Mouse (Mus musculus) embryonic facial prominence, embryonic 14.5 days (tissue): ENCODE data around the gene Syt1. TPM values are rescaled to one million over a fixed set of nuclear protein-coding genes. Genes with fewer than 3 reads are reported as not detected.
A peak's percentile ranks its signal among the peaks of the same experiment; 100 is the strongest.

ENCODE experiments used
- ATAC-seq: fragments of 200-750 bp; cut with Nextera tagmentation; 2 replicates; pipeline ENCODE4 v1.8.0; 2017; ENCODE audit warnings: low read depth, moderate number of reproducible peaks, moderate TSS enrichment
- DNase-seq: peaks from one replicate; pipeline ENCODE4 v3.0.0-alpha.2; 2015; ENCODE audit warnings: low spot score
- H3K27ac ChIP-seq: fragments of 300-500 bp; sonication (generic); replicated peaks from 2 replicates; pipeline ENCODE4 v1.5.1; 2014; ENCODE audit warnings: low read depth, mild to moderate bottlenecking, low read length, moderate library complexity
- H3K27me3 ChIP-seq: fragments of 300-500 bp; sonication (generic); replicated peaks from 2 replicates; pipeline ENCODE4 v1.6.1; 2014; ENCODE audit warnings: low read length; ENCODE audit not compliant: control insufficient read depth, insufficient read depth
- H3K36me3 ChIP-seq: fragments of 300-500 bp; sonication (generic); 2 replicates; pipeline ENCODE4 v1.6.1; 2014; ENCODE audit warnings: low read length, mixed read lengths; ENCODE audit not compliant: control insufficient read depth, insufficient read depth
- H3K4me1 ChIP-seq: fragments of 300-500 bp; sonication (generic); 2 replicates; pipeline ENCODE4 v1.6.1; 2014; ENCODE audit warnings: antibody characterized with exemption, low read length; ENCODE audit not compliant: control insufficient read depth, insufficient read depth
- H3K4me2 ChIP-seq: fragments of 300-500 bp; sonication (generic); 2 replicates; pipeline ENCODE4 v1.6.1; 2014; ENCODE audit warnings: low read depth, mild to moderate bottlenecking, low read length, moderate library complexity, mixed read lengths
- H3K4me3 ChIP-seq: fragments of 300-500 bp; sonication (generic); 2 replicates; pipeline ENCODE4 v1.5.1; 2014; ENCODE audit warnings: low read depth, mild to moderate bottlenecking, low read length
- H3K9ac ChIP-seq: fragments of 300-500 bp; sonication (generic); 2 replicates; pipeline ENCODE4 v1.6.1; 2014; ENCODE audit warnings: low read depth, mild to moderate bottlenecking, low read length, moderate library complexity, mixed read lengths
- H3K9me3 ChIP-seq: fragments of 300-500 bp; sonication (generic); 2 replicates; pipeline ENCODE4 v1.6.1; 2016; ENCODE audit warnings: low read length; ENCODE audit not compliant: control insufficient read depth
- WGBS: fragments of 180-500 bp; shearing (Covaris S2); extraction: QIAGEN DNeasy Blood & Tissue Kit; methylation state at CpG from one replicate; pipeline ENCODE4 v1.1.7; 2014; 5-methylcytosine and 5-hydroxymethylcytosine counted together
- polyA plus RNA-seq: library from polyadenylated mRNA; unstranded; fragments of >200 nt; fragmentation: Nextera tagmentation; extraction: Ambion mirVana; gene quantifications from 2 replicates; pipeline ENCODE4 v1.2.1, GENCODE M21; 2014

Gene Syt1
- polyA plus RNA-seq, 1 experiment from 2014 or later, result 6.2 TPM

DNA sequence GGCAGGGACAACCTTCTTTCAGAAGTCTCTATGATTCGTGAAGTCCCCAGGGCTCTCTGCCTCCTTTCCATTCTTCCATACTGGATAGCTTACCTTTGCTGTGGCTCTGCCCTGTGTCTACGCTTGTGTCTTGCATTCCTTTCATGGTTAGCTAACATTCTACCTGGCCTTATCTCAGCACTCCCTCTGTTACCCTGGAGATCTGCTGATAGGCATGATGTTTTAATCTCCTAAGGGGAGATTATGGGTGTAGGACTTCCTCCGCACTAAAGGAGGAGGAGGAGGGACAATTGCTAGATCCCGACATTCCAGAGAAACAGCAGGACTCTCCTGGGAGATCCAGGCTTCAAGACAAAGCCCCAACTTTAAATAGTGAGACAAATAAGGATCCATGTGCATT is 479.7 kb downstream of the Syt1 start:
- no peak overlapping the region for H3K27ac ChIP-seq
- peak; percentile 8 for DNase-seq
- no peaks in the 10 kb centered on the region for H3K36me3 ChIP-seq
- peaks cover 6% of the 10 kb centered on the region; the same call in 1 of the 2 replicates for H3K4me1 ChIP-seq
- H3K9ac ChIP-seq, result no peak overlapping the region
- no peak overlapping the region for H3K4me3 ChIP-seq
- no peak overlapping the region for H3K4me2 ChIP-seq
- H3K9me3 ChIP-seq, result no peaks in the 10 kb centered on the region
- 45% methylated on average over 4 of the region's 4 CpGs for WGBS
- no peak for ATAC-seq
- H3K27me3 ChIP-seq, result no peaks in the 10 kb centered on the region

DNA sequence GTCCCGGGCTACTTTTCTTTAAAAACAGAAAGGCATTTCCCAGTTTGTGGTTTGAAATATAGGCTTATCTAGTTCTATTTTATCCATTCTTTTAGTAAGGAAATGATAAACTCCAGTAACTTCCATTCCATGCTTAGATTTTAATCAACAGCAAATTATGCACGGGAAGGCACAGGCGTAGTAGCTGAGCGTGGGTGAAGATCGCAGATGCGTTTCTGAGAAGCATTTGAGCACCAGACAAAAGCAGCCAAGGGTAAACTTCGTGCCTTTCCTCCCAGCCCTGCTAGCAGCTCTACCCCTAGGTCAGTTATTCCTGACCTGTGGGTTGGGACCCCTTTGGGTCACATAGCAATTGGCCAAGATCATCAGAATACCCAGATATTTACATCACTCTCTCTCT is 482.4 kb downstream of the Syt1 start:
- Histone ChIP-seq H3K36me3 (no peaks in the 10 kb centered on the region), H3K4me2 (no peak overlapping the region), H3K27ac (no peak overlapping the region), H3K9me3 (no peaks in the 10 kb centered on the region), H3K27me3 (no peaks in the 10 kb centered on the region), H3K4me3 (no peak overlapping the region), H3K4me1 (peaks cover 6% of the 10 kb centered on the region; the same call in 1 of the 2 replicates), H3K9ac (no peak overlapping the region)
- DNase-seq (no peak), ATAC-seq (no peak)
- 86% methylated on average over 7 of the region's 7 CpGs for WGBS

DNA sequence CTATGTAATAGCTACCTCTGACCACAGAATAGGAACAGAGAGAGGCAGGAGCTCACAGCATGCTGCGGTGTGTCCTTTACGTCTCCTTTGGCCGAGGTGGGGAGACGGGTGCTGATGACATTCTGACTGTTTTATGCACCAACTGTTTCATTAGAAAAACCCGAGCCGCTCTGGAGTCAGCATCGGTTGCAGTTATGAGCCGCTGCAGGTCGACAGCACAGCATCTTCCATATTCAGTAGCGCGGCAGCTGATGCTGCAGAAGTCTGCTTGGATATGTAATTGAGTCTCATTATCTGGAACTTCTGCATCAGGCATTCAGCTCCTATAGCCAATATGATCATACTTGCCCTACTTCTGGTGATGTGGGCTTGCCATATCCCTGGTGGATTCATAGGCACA is 485.3 kb downstream of the Syt1 start:
- WGBS, result 90% methylated on average over 11 of the region's 11 CpGs

DNA sequence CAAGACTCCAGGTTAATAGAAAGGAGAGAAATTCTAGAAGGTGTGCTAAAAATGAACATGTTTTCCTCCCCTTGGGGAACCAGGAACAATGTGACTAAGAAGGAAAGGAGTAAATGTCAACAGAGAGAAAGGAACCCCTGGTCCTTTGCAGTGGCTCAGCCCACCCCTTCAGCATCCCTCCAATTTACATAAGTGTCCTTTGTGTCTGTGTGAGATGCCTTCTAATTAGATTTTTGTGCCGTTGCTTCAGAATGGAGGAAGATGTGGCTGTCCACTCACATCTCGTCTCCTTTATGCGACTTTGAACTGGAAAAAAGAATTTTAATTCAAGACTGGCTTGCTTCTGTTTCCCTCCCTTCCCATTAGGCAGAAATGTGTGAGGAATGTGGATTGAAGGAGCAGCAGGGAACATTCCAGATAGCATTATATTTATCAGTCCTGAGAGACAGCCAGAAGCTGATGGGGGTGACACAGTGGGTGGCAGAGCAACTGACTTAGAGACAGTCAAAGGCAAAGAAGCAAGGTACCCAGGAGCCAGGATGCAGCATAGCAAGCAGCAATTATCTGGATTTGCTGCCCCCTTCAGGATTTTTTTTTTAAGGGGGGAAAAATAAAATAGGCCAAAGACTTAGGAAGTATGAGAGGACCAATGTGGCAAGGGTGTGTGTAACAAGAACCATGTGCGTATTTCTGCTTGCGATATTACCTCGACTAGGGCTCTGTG is 486.3 kb downstream of the Syt1 start:
- no peak overlapping the region for H3K9ac ChIP-seq
- no peaks in the 10 kb centered on the region for H3K27me3 ChIP-seq
- H3K4me1 ChIP-seq, result no peaks in the 10 kb centered on the region
- no peak overlapping the region for H3K4me2 ChIP-seq
- 40% methylated on average over 6 of the region's 6 CpGs for WGBS
- H3K36me3 ChIP-seq, result no peaks in the 10 kb centered on the region
- peak; percentile 86; the same call in 1 of the 2 replicates for ATAC-seq
- H3K4me3 ChIP-seq, result no peak overlapping the region
- DNase-seq, result peak; percentile 70
- no peak overlapping the region for H3K27ac ChIP-seq
- no peaks in the 10 kb centered on the region for H3K9me3 ChIP-seq

More for the DNA sequence above, 485.3 kb downstream of the Syt1 start:
- no peak overlapping the region for H3K27ac ChIP-seq
- no peak overlapping the region for H3K9ac ChIP-seq
- no peaks in the 10 kb centered on the region for H3K9me3 ChIP-seq
- ATAC-seq (no peak), DNase-seq (no peak)
- no peaks in the 10 kb centered on the region for H3K27me3 ChIP-seq
- no peak overlapping the region for H3K4me3 ChIP-seq
- no peaks in the 10 kb centered on the region for H3K36me3 ChIP-seq
- no peaks in the 10 kb centered on the region for H3K4me1 ChIP-seq
- no peak overlapping the region for H3K4me2 ChIP-seq

DNA sequence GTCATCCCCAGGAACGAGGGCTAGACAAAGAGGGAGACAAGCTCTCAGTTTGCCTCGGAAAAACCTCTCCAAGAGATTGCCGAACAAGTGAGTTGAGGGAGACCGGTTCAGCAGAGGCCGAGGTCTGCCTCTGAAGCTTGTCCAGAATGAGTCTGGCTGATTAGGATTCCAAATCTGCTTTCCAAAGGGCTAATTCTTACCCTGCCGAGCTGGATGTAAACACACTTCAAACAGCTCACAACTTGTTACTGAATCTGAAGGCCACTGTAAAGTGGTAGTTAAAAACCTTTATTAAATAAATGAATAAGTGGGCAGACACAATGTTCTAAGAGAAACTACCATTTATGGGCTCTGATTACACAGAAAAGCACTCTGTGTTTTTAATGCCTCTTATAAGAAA is 491.6 kb downstream of the Syt1 start:
- ATAC-seq, result no peak
- H3K36me3 ChIP-seq, result no peaks in the 10 kb centered on the region
- no peak for DNase-seq
- WGBS, result 52% methylated on average over 6 of the region's 6 CpGs
- no peak overlapping the region for H3K4me2 ChIP-seq
- no peak overlapping the region for H3K9ac ChIP-seq
- H3K4me1 ChIP-seq, result no peaks in the 10 kb centered on the region
- no peaks in the 10 kb centered on the region for H3K9me3 ChIP-seq
- no peak overlapping the region for H3K27ac ChIP-seq
- H3K4me3 ChIP-seq, result no peak overlapping the region
- H3K27me3 ChIP-seq, result no peaks in the 10 kb centered on the region

DNA sequence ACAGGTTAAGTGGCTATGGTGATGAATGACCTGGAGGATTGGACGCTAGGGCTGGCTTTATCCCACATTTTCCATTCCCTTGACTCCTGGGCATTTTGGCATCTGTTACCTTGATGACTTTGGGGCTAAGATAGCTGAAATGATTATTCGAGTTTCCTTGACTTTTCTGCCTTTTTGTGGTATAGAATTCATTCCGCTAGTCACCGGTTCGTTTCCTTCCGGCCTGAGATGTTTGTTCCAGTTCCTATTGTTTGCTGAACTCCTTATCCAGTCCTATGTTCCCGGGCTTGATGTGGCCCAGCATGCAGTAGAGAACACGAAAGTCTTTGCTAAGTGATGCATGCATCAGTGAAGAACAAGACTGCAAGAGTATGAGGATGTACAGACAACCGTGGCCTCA is 493.7 kb downstream of the Syt1 start:
- Histone ChIP-seq H3K9ac (no peak overlapping the region), H3K9me3 (no peaks in the 10 kb centered on the region), H3K36me3 (no peaks in the 10 kb centered on the region), H3K4me2 (no peak overlapping the region), H3K4me3 (no peak overlapping the region), H3K27me3 (no peaks in the 10 kb centered on the region), H3K4me1 (no peaks in the 10 kb centered on the region), H3K27ac (no peak overlapping the region)
- ATAC-seq (no peak), DNase-seq (no peak)
- WGBS, result 84% methylated on average over 9 of the region's 9 CpGs

DNA sequence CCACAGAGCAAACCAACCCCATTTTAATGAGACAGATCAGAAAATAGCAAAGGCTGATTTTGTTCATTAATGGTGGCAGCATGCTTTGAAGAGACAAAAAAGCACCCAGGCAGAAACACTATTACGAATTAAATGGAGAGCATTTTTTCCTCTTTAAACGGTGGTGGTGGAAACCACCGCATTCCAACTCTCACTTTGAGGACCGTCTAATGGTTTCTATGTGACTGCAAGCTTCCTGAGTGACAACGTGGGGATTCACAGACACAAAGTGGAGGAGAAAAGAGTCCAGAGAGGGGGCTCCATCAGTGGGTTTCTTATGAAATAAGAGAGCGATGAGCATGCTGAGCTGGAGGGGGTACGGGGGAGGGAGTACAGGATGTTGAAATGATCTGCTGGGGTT is 496.1 kb downstream of the Syt1 start:
- ATAC-seq (no peak), DNase-seq (no peak)
- Histone ChIP-seq H3K9me3 (no peaks in the 10 kb centered on the region), H3K4me2 (no peak overlapping the region), H3K9ac (no peak overlapping the region), H3K36me3 (no peaks in the 10 kb centered on the region), H3K27me3 (no peaks in the 10 kb centered on the region), H3K4me1 (no peaks in the 10 kb centered on the region), H3K27ac (no peak overlapping the region), H3K4me3 (no peak overlapping the region)
- WGBS, result 56% methylated on average over 7 of the region's 7 CpGs

DNA sequence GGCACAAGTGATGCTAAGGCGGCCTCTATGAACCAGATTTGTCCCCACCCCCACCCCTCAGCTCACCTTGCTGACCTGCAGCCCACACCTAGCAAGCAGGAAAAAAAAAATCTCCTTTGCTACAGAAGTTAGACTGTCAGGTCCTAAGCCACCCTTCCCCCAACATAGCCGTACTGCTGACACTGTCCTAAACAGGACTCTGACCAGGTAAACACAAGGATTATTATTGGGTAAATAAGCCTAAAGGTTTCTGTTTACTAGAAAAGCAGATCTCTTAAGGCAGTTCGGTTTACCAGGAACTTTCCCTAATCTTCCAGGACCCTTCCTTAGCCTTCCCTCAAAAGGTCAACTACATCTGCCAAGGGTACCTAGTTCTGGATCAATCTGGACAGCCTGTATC is 501.2 kb downstream of the Syt1 start:
- 75% methylated on average over 3 of the region's 3 CpGs for WGBS
- Histone ChIP-seq H3K36me3 (no peaks in the 10 kb centered on the region), H3K27me3 (no peaks in the 10 kb centered on the region), H3K9ac (no peak overlapping the region), H3K4me2 (no peak overlapping the region), H3K4me3 (no peak overlapping the region), H3K9me3 (no peaks in the 10 kb centered on the region), H3K4me1 (no peaks in the 10 kb centered on the region), H3K27ac (no peak overlapping the region)
- ATAC-seq, result no peak
- no peak for DNase-seq

DNA sequence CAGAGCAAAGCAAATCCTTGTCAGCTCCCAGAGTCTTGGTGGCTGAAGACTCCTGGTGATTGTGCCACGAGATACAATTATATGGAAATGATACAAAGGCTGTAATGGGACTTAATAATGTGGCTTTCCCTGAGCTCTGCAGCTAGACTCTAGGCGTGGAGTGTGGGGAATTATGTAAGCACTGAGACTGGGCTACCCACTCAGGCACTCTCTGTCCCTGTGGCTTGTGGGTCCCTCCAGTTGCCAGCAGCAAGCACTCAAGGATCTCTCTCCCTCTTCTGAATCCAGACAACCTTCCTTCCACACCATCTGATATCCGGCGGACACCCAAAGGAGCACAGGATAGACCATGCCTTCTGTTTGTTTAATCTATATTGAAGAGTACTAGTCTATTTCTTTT is 503.9 kb downstream of the Syt1 start:
- DNase-seq (no peak), ATAC-seq (no peak)
- no peak overlapping the region for H3K4me2 ChIP-seq
- H3K27ac ChIP-seq, result no peak overlapping the region
- no peaks in the 10 kb centered on the region for H3K27me3 ChIP-seq
- no peak overlapping the region for H3K9ac ChIP-seq
- no peaks in the 10 kb centered on the region for H3K9me3 ChIP-seq
- WGBS, result 83% methylated on average over 4 of the region's 4 CpGs
- H3K36me3 ChIP-seq, result no peaks in the 10 kb centered on the region
- no peak overlapping the region for H3K4me3 ChIP-seq
- H3K4me1 ChIP-seq, result no peaks in the 10 kb centered on the region
